Mouse (Mus musculus): Measurements from ENCODE around the gene Zkscan16.
A peak's percentile ranks its signal among the peaks of the same experiment; 100 is the strongest.

Zkscan16 gene

GRCm38 (mm10) chr4:58943420-58944205 lies at the start of gene Zkscan16:
Gene Zkscan16, plus strand, starts transcription at chr4:58943628.
- DNase-seq (ENCODE audit: low read depth, low spot score): peak; percentile 40

- DNase-seq (ENCODE audit: low read depth, low spot score): no peak
Measured at GRCm38 (mm10) chr4:58894399-58894798, 49.0 kb upstream of the Zkscan16 start.

DNA sequence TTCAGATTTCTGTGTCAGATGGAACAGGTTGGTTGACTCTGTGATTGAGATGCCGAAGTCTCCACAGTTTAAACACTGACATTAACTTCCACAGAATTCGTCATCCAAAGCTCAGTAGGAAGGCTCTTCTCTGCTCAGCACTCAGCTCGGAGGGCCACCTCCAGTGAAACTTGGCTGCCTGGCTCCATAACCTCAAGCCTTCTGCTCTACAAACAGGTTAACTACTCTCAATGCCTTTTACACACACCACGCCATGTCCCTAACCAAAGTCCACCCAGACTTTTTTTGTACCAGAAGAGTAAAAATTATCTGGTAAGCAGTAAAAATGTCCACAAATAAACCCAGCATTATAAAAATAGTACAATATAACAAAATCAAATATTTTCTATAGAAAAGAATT lies 46.0 kb upstream of the Zkscan16 start:
- no peak for DNase-seq (ENCODE audit: low read depth, low spot score)

GRCm38 (mm10) chr4:58898318-58898717 lies 45.1 kb upstream of the Zkscan16 start:
- DNase-seq (ENCODE audit: low read depth, low spot score): no peak

GRCm38 (mm10) chr4:58907453-58907852 lies 36.0 kb upstream of the Zkscan16 start:
- DNase-seq (ENCODE audit: low read depth, low spot score): no peak

DNA sequence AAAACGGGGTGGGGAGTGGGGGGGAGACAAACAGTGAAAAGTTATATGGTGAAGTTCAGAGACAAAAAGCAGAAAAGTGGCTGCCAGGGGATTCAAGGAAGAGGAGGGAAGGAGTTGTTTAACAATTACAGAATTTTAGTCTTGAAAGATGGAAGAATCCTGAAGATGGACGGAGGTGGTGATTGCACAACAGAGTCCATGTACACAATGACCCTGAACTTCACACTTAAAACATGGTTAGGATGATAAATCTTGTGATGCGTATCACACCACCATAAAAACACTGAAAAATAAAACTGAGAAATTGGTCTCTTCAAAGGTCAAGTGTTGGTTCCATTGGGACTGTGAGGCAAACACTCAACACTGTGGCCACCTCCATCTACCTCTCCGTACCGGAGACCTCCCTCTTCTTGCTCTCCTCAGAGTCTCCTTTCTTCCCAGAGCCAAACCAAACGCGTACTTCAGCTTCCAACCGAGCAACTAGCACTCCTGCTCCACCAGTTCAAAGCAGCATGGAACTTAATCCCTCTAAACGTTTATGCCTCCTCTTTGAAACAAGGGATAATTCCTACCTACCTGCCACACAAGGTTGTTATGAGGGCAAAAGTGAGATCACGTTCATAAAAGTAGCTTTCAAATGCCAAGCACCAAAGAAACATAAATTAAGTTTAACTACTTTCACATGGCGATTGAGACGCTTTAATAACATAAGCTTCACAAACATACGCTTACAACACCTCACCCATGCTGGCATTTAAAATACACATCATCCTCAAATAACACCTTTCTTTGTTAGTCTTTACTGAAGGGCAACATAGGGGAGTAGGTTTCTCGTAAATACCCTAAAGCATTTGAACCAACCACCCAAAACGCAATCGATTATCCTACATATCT lies 33.0 kb upstream of the Zkscan16 start:
- no peak for DNase-seq (ENCODE audit: low read depth, low spot score)

- DNase-seq (ENCODE audit: low read depth, low spot score): peak; percentile 46
Measured at GRCm38 (mm10) chr4:58911069-58911830, 32.2 kb upstream of the Zkscan16 start.

- peak; percentile 81 for DNase-seq (ENCODE audit: low read depth, low spot score)
Measured at GRCm38 (mm10) chr4:58911831-58912628, 31.4 kb upstream of the Zkscan16 start.

GRCm38 (mm10) chr4:58912629-58913335 lies 30.6 kb upstream of the Zkscan16 start, which contains the start of gene Ecpas:
Gene Ecpas, minus strand, starts transcription at chr4:58912749.
- peak; percentile 71 for DNase-seq (ENCODE audit: low read depth, low spot score)

DNA sequence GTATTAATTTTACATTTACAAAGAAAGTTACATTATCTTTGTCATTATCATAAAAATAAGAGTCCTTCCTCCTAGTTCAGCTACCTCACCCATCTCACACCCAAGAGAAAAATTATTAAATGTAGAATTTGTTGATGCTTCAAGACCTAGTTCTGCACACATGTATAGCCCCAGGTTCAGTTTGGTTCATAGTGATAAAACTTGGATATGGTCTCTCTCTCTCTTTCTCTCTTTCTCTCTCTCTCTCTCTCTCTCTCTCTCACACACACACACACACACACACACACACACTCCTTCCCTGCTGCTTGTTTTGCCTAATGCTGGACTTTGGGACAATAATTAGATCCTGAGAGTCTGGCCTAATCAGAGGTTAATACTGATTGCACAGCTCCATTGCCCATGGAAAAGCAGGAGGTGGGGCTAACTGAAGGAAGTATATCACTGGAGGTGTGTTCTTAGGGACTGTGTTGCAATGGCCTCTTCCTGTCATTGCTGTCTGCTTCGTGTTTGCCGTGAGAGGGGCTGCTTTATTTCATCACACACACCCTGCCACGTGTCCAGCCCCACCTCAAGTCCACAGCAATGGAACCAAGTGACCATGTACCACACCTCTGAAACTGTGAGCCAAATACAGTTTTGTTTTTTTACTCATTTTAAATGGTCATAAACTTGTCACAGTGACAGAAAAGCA lies 29.9 kb upstream of the Zkscan16 start:
- DNase-seq (ENCODE audit: low read depth, low spot score): no peak

- DNase-seq (ENCODE audit: low read depth, low spot score): peak; percentile 33
Measured at GRCm38 (mm10) chr4:58915081-58915826, 28.2 kb upstream of the Zkscan16 start.

- no peak for DNase-seq (ENCODE audit: low read depth, low spot score)
Measured at GRCm38 (mm10) chr4:58923933-58924332, 19.5 kb upstream of the Zkscan16 start.

DNA sequence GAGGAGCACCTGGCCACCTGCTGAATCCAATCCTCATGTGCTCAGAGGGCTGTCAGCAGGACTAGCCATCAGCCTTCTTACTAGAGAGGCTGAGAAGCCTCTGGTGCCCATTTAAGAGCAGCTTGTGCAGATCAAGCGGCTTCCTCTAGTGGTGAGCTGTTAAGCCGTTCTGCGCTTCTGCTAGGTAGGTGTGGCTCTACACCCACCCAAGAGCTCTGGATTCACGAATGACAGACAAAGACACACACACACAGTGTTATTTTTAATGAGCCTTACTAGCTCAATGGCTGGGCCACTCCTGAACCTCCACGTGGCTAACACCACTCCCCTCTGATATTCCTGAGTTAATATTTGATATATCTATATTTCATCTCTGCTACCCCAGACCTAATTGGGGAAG lies 17.8 kb upstream of the Zkscan16 start:
- DNase-seq (ENCODE audit: low read depth, low spot score): no peak

- DNase-seq (ENCODE audit: low read depth, low spot score): no peak
Measured at GRCm38 (mm10) chr4:58926120-58926519, 17.3 kb upstream of the Zkscan16 start.

- no peak for DNase-seq (ENCODE audit: low read depth, low spot score)
Measured at GRCm38 (mm10) chr4:58927661-58928060, 15.8 kb upstream of the Zkscan16 start.

DNA sequence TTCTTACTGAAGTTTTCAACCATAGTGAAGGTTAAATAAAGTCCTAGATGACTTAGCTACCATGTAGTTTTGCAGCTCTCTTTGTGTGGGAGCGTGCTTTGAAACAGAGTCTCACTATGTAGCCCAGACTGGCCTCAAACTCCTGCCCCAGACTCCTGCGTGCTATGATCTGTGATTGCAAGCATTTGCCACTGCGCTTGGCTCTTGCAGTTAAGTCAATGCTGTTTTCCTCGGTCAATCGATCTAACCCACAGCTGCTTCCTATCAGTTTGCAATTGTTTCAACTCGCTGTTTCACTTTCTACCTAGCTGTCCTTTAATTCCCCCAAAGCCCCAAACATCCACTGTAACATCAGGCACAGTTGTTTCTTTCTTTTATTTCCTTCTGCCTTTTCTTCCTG lies 10.9 kb upstream of the Zkscan16 start:
- no peak for DNase-seq (ENCODE audit: low read depth, low spot score)

- no peak for DNase-seq (ENCODE audit: low read depth, low spot score)
Measured at GRCm38 (mm10) chr4:58934308-58934707, 9.1 kb upstream of the Zkscan16 start.

GRCm38 (mm10) chr4:58934746-58935476 lies 8.5 kb upstream of the Zkscan16 start:
- peak; percentile 76 for DNase-seq (ENCODE audit: low read depth, low spot score)
